Mouse (Mus musculus): Measurements from ENCODE around the gene Nr5a1.

DNA sequence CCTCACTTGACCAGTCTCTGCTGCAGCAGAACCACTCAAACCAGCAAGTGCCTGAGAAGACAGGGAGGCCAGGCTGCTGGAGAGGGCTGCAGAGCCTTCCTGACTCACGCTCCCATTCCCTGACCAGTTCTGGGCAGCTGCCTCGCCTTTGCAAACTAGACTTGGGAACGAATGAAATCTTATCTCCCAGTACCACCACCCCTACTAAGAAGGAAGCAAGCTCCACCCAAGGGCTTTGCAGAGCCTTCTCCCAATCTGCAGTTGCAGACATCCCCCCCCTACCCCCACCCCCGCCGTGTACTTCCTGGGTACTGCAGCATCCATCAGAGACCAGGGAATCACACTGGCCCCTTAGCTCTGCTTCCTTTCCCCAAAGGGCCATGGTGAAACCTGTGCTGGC lies 31.3 kb downstream of the Nr5a1 start:
- no peak for TF ChIP-seq NELFE (IDR thresholded peaks at IDR 0.05; ENCODE audit: low read depth, low read length)
- TF ChIP-seq USF1 (IDR thresholded peaks at IDR 0.05; ENCODE audit: low read depth, low read length) = no peak
- no peak for TF ChIP-seq BHLHE40 (IDR thresholded peaks at IDR 0.05; ENCODE audit: low read depth, low read length)
